Mouse (Mus musculus) liver, embryonic 14.5 days (tissue): ENCODE measurements around the gene 2810408A11Rik.

Experiments used
- CTCF ChIP-seq: IDR thresholded peaks from 2 replicates; pipeline ENCODE4 v1.5.1; 2016; ENCODE audit warnings: antibody characterized with exemption, low read depth, control low read depth
- EP300 ChIP-seq: IDR thresholded peaks from 2 replicates; pipeline ENCODE4 v1.6.1; 2016; ENCODE audit warnings: antibody characterized with exemption, low read depth

DNA sequence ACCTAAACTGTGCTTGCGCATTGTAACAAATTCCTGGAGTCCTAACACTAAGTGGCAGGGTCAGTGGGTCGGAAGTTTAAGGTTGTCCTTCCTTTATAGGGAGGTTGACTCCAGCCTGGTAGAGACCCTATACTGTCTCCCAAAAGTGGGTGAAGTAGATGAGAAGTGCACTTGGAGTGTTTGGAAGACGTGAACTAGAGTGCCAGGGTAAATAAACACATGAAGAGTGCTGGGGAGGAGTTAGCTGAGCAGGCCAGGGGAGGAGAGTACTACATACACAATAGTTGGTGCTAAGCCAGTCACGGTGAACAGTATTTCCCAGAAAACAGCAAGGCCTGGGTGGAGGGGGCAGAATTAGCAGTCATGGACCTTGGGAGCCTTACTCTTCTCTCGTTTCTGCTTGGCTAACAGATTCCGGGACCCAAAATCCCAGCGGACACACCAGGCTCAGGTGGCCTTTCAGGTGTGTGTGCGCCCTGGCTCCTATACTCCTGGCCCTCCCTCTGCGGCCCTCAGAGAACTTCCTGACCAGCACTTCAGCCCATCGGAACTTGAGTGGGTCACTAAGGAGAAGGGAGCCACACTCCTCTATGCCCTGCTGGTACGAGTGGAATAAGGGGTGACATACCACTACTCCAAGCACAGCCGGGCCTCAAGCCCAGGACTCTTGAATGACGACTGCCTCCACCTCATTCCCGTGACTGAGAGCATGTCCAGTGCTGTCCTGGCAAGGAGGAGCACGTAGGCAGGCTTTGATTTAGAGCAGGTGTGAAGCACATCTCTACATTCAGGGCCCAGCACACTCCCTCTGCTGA lies 12.1 kb upstream of the 2810408A11Rik start:
- TF ChIP-seq EP300 (no peak), CTCF (no peak)
